Mouse (Mus musculus): ENCODE results near the gene Ihh. TPM values are rescaled to one million over a fixed set of nuclear protein-coding genes. Genes with fewer than 3 reads are reported as not detected.
A peak's percentile ranks its signal among the peaks of the same experiment; 100 is the strongest.

Ihh gene
- polyA plus RNA-seq, 1 experiment from 2014 or later, result 0.05 TPM

DNA sequence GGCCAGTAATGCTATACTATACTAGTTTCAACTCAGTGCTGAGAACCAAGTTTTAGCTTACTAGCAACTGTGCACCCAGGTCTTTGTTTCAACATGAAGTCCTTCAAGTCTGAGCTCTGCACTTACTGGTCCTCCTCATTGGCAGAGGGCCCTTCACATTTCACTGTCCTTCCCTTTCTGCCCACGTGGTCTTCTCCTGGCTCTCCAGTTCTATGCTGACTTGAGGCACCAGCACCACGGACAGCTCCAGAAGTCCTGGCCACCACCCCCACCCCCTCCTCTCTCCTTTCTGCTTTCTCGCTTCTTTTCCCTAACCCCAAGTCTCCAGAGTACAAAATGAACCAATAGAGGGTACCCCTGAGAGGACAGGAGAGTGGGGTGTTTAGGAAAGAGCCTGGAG lies 11.7 kb downstream of the Ihh start:
- H3K4me1 ChIP-seq, result no peaks in the 10 kb centered on the region
- 6% methylated on average over 3 of the region's 3 CpGs for WGBS
- no peaks in the 10 kb centered on the region for H3K36me3 ChIP-seq
- peaks cover 91% of the 10 kb centered on the region for H3K27me3 ChIP-seq (replicated peaks)
- H3K9ac ChIP-seq, result no peak overlapping the region
- H3K27ac ChIP-seq (replicated peaks), result no peak overlapping the region
- no peak overlapping the region for H3K4me2 ChIP-seq
- no peak overlapping the region for H3K4me3 ChIP-seq
- no peaks in the 10 kb centered on the region for H3K9me3 ChIP-seq
- no peak for ATAC-seq (ENCODE audit: extremely low read depth, insufficient number of reproducible peaks, low FRiP score, low TSS enrichment)

DNA sequence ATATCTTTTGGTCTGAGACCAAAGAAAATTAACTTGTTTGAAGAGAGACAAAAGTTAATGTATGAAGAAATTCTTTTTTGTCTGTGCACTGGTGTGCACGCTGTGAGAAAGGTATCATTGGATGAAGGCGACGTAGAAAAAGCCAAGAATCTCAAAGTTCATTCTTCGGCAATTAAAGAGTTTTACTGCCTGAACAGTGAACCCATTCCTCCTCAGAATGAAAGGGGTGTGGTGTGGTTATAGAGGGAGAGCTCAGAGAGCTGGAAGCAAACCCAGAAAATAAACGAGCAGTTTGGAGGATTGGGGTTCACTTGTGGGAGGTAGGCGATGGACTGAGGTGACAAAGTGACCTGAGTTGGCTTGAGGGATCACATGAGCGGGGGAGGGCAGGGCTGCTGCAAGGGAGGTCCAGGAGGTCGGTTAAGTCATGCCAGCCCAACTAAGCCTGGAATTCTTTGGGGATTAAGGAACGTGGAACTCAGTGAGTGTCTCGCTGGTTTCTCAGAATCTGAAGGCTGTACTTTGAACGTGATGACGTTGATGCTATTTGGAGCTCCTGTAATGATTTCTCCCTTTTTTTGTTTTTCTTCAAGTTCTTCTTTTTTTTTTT lies 15.1 kb downstream of the Ihh start:
- WGBS, result 41% methylated on average over 12 of the region's 12 CpGs
- H3K36me3 ChIP-seq, result no peaks in the 10 kb centered on the region

DNA sequence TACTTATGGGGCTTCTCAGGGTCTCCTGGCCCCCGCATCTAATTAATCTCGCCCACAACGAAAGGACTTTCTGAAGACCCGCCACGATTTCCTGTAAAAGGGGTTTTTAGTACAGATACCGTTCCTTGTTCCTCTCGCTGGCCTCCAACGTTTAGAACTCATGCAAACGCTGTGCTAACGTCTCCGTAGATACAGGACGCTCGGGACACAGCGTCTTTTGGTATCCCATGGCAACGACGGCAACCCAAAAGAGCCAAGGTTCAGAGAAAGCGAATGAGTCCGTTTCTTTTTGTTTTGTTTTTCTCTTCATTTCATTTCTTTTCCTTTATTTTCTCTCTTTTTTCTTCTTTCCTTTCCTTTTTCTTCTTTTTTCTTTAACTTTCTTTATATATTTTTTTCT lies 16.1 kb downstream of the Ihh start, which contains the start of gene Cfap65:
Cfap65 (minus strand) TSS at position 198 of the 400 bp plus-strand sequence.
- ATAC-seq (ENCODE audit: extremely low read depth, insufficient number of reproducible peaks, low FRiP score, low TSS enrichment), result no peak
- Histone ChIP-seq H3K36me3 (no peaks in the 10 kb centered on the region), H3K4me3 (peak within 1 kb of the TSS; percentile 18; the same call in 1 of the 2 replicates), H3K4me2 (peak within 1 kb of the TSS; percentile 43), H3K4me1 (no peaks in the 10 kb centered on the region), H3K27me3 (replicated peaks) (peaks cover 87% of the 10 kb centered on the region), H3K9me3 (no peaks in the 10 kb centered on the region), H3K9ac (no peak within 1 kb of the TSS), H3K27ac (replicated peaks) (no peak within 1 kb of the TSS)
- 4% methylated on average over 18 of the region's 18 CpGs for WGBS

More for the DNA sequence above, 15.1 kb downstream of the Ihh start:
- Histone ChIP-seq H3K27ac (replicated peaks) (no peak overlapping the region), H3K9me3 (no peaks in the 10 kb centered on the region), H3K27me3 (replicated peaks) (peaks cover 87% of the 10 kb centered on the region), H3K4me1 (no peaks in the 10 kb centered on the region), H3K4me2 (no peak overlapping the region), H3K9ac (no peak overlapping the region), H3K4me3 (no peak overlapping the region)
- ATAC-seq (ENCODE audit: extremely low read depth, insufficient number of reproducible peaks, low FRiP score, low TSS enrichment), result no peak

DNA sequence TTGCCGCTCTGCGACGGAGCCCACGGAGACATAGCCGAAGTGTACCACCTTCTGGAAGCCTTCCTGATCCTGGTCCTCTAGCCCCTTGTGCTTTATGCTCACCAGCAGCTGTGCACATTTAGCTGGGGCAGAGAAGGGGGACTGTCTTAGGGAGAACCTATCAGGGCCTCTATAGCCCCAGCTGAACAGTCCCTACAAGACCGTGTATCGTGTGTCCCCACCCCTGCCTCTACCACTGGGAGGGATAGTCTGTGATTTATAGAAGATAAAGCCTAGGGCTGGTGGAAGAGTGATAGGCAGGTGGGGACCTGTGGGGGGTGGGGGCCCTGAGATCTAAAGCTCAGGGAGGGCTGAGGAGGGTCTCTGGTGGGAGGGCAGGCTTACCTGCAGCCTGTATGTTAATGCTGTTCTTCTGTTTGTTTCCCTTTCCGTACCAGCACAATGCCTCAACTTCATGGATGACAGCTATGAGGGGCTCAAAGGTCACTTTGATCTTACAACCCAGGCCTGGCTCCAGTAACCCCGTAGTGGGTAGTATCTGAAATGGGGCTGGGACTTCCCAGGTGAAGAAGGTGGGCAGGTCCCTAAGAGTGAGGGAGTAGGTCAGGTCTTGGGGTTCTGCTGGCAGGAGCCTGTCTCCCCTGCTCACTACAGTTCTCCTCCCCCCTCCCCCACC lies 23.7 kb downstream of the Ihh start:
- 74% methylated on average over 9 of the region's 9 CpGs for WGBS
- Histone ChIP-seq H3K4me3 (no peak overlapping the region), H3K9me3 (no peaks in the 10 kb centered on the region), H3K9ac (no peak overlapping the region), H3K27me3 (replicated peaks) (peaks cover 93% of the 10 kb centered on the region), H3K4me2 (no peak overlapping the region), H3K4me1 (no peaks in the 10 kb centered on the region), H3K27ac (replicated peaks) (no peak overlapping the region), H3K36me3 (no peaks in the 10 kb centered on the region)
- ATAC-seq (ENCODE audit: extremely low read depth, insufficient number of reproducible peaks, low FRiP score, low TSS enrichment), result no peak

DNA sequence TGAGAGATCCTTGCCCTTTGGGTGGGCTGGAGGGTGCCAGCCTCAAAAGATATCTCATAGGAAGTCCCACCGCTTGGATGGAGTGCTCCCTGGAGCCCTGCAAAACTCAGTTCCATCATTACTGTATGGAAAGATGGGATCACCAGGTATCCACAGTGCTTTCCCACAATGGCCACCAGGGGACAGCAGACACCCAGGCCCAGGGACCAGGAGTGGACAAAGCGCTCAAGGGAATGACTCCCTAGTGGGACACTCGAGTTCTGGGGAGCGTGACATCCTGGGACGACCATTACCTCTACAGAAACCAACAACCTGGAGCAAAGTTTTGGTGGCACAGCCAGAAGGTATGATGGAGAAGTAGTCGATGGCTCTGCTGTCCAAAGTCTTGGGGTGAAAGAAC lies 24.8 kb downstream of the Ihh start:
- no peak overlapping the region for H3K9ac ChIP-seq
- WGBS, result 33% methylated on average over 6 of the region's 6 CpGs
- H3K9me3 ChIP-seq, result no peaks in the 10 kb centered on the region
- no peaks in the 10 kb centered on the region for H3K4me1 ChIP-seq
- H3K4me2 ChIP-seq, result no peak overlapping the region
- ATAC-seq (ENCODE audit: extremely low read depth, insufficient number of reproducible peaks, low FRiP score, low TSS enrichment), result no peak
- peaks cover 94% of the 10 kb centered on the region for H3K27me3 ChIP-seq (replicated peaks)
- no peaks in the 10 kb centered on the region for H3K36me3 ChIP-seq
- H3K27ac ChIP-seq (replicated peaks), result no peak overlapping the region
- H3K4me3 ChIP-seq, result no peak overlapping the region

DNA sequence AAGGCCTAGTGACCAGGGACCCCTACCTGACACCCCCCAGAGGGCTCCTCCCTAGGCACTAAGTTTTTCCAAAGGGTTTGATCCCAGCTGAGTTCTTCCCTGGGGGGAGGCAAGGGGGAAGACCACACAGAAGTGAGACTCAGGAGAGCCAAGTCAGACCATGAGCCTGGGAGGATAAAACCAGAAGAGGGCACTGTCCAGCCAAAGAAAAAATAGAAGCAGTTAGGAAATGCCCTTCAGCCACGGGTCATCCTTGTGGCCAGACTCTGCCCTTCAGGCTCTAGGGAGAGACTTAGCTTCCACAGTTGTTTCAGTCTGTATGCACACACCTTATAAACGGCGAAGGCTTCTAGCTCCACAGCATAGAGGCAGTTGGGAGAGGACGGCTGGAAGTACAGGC lies 27.0 kb downstream of the Ihh start:
- no peaks in the 10 kb centered on the region for H3K9me3 ChIP-seq
- peaks cover 87% of the 10 kb centered on the region for H3K27me3 ChIP-seq (replicated peaks)
- ATAC-seq (ENCODE audit: extremely low read depth, insufficient number of reproducible peaks, low FRiP score, low TSS enrichment), result no peak
- 51% methylated on average over 4 of the region's 4 CpGs for WGBS
- H3K9ac ChIP-seq, result no peak overlapping the region
- H3K4me1 ChIP-seq, result no peaks in the 10 kb centered on the region
- no peak overlapping the region for H3K4me2 ChIP-seq
- H3K4me3 ChIP-seq, result no peak overlapping the region
- no peak overlapping the region for H3K27ac ChIP-seq (replicated peaks)
- H3K36me3 ChIP-seq, result no peaks in the 10 kb centered on the region

DNA sequence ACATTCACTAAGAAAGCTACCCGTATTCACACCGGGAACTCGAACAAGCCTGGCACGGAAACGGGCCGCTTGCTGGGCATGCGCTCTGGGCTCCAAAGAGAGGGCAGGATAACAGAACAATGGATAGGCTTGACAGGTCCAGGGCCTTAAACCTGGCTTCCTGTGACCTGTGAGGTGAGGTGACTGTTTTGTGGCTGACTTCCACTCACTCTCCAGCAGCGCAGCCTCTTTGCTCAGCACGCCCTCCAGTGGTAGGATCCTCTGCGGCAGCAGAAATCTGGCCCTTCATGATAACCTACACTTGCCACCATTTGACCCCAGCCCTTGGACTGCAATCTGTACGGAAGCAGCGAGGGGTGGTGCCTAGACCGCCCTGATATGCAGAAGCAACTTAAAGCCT lies 35.8 kb downstream of the Ihh start:
- Histone ChIP-seq H3K9me3 (0 out of 2 replicates have a peak, but pooled peaks cover 2% of the 10 kb centered on the region), H3K27ac (replicated peaks) (no peak overlapping the region), H3K4me2 (no peak overlapping the region), H3K4me1 (no peaks in the 10 kb centered on the region), H3K27me3 (replicated peaks) (peaks cover 59% of the 10 kb centered on the region), H3K4me3 (no peak overlapping the region), H3K36me3 (no peaks in the 10 kb centered on the region), H3K9ac (no peak overlapping the region)
- no peak for ATAC-seq (ENCODE audit: extremely low read depth, insufficient number of reproducible peaks, low FRiP score, low TSS enrichment)
- 34% methylated on average over 13 of the region's 13 CpGs for WGBS

DNA sequence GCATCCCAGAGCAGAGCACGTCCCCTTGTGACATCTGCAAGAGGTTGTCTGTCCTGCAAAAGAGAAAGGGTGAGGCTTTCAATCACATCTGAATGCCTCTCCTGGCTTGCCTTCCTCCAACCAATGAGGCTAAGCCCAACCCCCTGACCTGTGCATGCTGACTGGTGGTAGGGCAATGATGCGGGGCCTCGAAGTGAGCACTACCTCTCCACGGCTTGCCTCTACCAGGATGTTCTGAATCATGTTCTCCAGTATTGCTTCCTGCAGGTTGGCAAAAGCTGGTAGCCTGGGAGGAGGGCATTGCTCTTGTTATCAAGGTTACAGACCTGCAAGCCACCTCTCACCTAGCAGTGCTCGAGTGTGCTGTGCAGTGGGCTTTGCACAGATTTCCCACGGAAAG lies 49.3 kb downstream of the Ihh start:
- WGBS, result 21% methylated on average over 6 of the region's 6 CpGs
- ATAC-seq (ENCODE audit: extremely low read depth, insufficient number of reproducible peaks, low FRiP score, low TSS enrichment), result no peak
- Histone ChIP-seq H3K9me3 (no peaks in the 10 kb centered on the region), H3K9ac (no peak overlapping the region), H3K36me3 (no peaks in the 10 kb centered on the region), H3K27ac (replicated peaks) (no peak overlapping the region), H3K27me3 (replicated peaks) (peaks cover 100% of the 10 kb centered on the region), H3K4me3 (no peak overlapping the region), H3K4me2 (no peak overlapping the region), H3K4me1 (peaks cover 25% of the 10 kb centered on the region)

DNA sequence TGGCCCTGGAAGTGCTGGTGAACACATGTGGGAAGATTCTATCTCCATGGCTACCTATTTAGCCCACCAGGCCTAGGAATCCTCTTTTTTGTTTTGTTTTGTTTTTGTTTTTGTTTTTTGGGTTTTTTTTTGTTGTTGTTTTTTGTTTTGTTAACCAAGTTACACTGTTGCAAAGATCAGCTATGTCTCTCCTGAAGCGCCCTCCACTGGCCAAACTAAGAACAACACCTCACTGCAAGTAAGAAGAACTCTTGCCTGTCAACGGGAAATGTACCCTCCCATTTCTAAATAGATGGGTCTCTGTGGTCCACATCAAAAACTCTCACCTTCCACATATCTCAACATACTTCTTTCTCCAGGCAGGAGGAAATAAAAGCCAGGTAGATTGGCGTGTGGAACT lies 49.8 kb downstream of the Ihh start:
- Histone ChIP-seq H3K27ac (replicated peaks) (no peak overlapping the region), H3K9me3 (no peaks in the 10 kb centered on the region), H3K36me3 (no peaks in the 10 kb centered on the region), H3K27me3 (replicated peaks) (peaks cover 100% of the 10 kb centered on the region), H3K4me2 (no peak overlapping the region), H3K9ac (no peak overlapping the region), H3K4me1 (peaks cover 25% of the 10 kb centered on the region), H3K4me3 (no peak overlapping the region)
- ATAC-seq (ENCODE audit: extremely low read depth, insufficient number of reproducible peaks, low FRiP score, low TSS enrichment), result no peak
- WGBS, result 3% methylated on average over 3 of the region's 3 CpGs

DNA sequence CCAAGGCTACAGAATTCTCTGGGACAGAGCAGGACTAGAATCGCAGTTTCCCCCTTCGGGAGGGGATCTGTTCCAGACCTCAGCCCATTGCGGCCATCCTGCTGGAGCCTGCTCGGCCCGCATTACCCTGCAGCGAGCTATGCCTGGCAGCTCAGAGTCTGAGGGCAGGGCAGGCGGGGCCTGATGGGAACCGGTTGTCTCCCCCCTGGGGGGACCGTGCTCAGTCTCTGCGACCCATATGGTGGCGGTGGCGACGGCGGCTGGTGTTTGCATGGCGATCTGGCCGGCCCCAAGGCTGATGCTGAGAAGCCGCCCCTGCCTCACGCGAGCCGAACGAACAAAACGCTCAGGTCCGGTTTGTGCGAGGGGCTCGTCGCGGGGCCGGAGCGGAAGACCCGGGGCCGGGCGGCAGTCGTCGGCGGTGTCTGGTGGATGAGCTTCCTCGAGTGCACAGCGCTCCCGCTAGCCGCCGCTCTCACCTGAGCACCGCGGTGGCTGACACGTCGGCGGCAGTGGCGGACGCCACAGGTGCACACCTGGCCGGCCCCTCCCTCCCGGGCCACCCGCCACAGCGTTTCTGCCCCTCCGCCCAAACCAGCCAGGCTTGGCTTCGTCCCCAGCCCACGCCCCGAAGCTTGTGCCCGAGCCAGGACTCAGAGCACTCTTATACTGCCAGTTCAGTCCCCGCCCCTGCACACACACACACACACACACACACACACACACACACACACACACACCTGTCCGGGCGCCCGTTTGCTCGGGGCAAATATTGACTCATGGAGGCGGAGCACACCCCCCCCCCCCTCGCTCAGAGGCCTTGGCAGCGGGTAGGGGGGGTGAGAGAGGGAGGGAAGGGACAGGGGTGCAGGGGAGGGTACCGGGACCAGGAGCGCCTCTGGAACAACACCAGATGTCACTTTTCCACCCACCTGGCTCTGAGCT lies 50.9 kb downstream of the Ihh start:
- Histone ChIP-seq H3K36me3 (no peaks in the 10 kb centered on the region), H3K9me3 (no peaks in the 10 kb centered on the region), H3K4me2 (peak overlapping the region; percentile 67), H3K9ac (no peak overlapping the region), H3K4me3 (peak overlapping the region; percentile 43), H3K27me3 (replicated peaks) (peaks cover 100% of the 10 kb centered on the region), H3K27ac (replicated peaks) (no peak overlapping the region), H3K4me1 (peaks cover 25% of the 10 kb centered on the region)
- under 1% methylated on average over 60 of the region's 66 CpGs for WGBS
- no peak for ATAC-seq (ENCODE audit: extremely low read depth, insufficient number of reproducible peaks, low FRiP score, low TSS enrichment)

DNA sequence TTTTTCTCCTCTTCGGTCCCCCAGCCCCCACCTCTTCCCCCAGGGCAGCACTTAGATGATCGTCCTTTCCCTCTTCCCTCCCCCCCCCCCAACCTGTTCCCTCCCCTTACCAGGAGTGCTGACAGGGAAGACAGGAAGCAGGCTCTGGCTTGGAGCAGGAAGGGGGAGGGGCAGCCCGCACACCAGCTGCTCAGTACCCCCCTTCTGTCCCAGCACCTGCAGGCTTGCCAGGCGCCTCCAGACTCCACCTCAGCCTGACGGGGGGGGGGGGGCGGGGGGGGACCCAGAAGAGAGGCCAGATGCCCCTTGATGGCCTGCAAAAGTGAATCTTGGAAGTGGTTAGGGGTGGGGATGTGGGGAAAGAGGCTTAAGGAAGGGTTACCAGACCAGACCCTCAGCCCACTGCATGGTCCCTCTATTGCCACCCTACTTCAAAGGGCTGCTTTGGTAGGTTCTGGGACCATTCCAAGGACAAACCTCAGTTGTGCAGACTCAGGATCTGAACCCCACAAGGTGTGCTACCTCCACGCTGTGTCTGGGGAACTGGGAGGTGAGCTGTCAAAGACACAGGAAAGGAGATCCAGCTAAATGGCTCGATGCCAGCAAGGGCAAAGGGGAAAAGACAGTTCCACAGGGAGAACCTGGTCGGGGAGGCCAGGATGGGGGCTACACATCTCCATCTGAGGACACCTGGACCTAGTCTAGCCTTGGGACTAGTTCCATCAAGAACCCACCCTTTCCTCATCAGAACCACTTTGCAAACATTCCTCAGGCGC lies 52.6 kb downstream of the Ihh start:
- Histone ChIP-seq H3K4me1 (peaks cover 25% of the 10 kb centered on the region), H3K4me2 (no peak overlapping the region), H3K4me3 (no peak overlapping the region), H3K36me3 (no peaks in the 10 kb centered on the region), H3K27me3 (replicated peaks) (peaks cover 100% of the 10 kb centered on the region), H3K9ac (no peak overlapping the region), H3K27ac (replicated peaks) (no peak overlapping the region), H3K9me3 (no peaks in the 10 kb centered on the region)
- ATAC-seq (ENCODE audit: extremely low read depth, insufficient number of reproducible peaks, low FRiP score, low TSS enrichment), result no peak
- WGBS, result 6% methylated on average over 5 of the region's 10 CpGs

Measured in heart, embryonic 13.5 days (tissue).